Comparison of ENCODE assay signal across 7 mouse cellular contexts in genomic region chr17:80018976-80019541, GRCm38 (mm10). TPM values are rescaled to one million over a fixed set of nuclear protein-coding genes. Genes with fewer than 3 reads are reported as not detected.
DNase-seq lines count a peak whose midpoint lies in the region; ATAC-seq and TF ChIP-seq lines count a peak whose summit lies in the region.

No protein-coding gene starts in this region.

- no peak overlapping the region for H3K9ac ChIP-seq in MEL (ENCODE audit: control insufficient read depth, low read depth, low read length, poor library complexity, severe bottlenecking)
- H3K9ac ChIP-seq in forebrain, embryonic 15.5 days (replicated peaks): no peak overlapping the region
- H3K9ac ChIP-seq in lung, postnatal 0 days (replicated peaks; ENCODE audit: low read depth): no peak overlapping the region
- H3K9ac ChIP-seq in stomach, embryonic 16.5 days (ENCODE audit: low read length): peak overlapping the region; percentile 8

- no peak overlapping the region for H3K4me3 ChIP-seq in MEL (ENCODE audit: control insufficient read depth in 1 of 2, insufficient read depth in 1 of 2, low read depth in 2 of 2, low read length in 2 of 2)
- no peak overlapping the region for H3K4me3 ChIP-seq in forebrain, embryonic 15.5 days
- H3K4me3 ChIP-seq in lung, postnatal 0 days (ENCODE audit: low read depth, low read length): peak overlapping the region; percentile 6; the same call in 1 of the 2 replicates
- H3K4me3 ChIP-seq in stomach, embryonic 16.5 days (replicated peaks; ENCODE audit: low read length): peak overlapping the region; percentile 20; the same call in 1 of the 2 replicates
- no peak overlapping the region for H3K4me3 ChIP-seq in cerebellum, adult 2 months (replicated peaks; ENCODE audit: insufficient read depth, low read depth, low read length)

- peaks cover 0 to 7% of the 10 kb centered on the region in 2 experiments; a peak in 2 of 4 replicates for H3K36me3 ChIP-seq in MEL (ENCODE audit: control insufficient read depth in 1 of 2, insufficient read depth in 2 of 2, low read length in 2 of 2)
- no peaks in the 10 kb centered on the region for H3K36me3 ChIP-seq in forebrain, embryonic 15.5 days
- H3K36me3 ChIP-seq in lung, postnatal 0 days (ENCODE audit: insufficient read depth, low read length): no peaks in the 10 kb centered on the region
- no peaks in the 10 kb centered on the region for H3K36me3 ChIP-seq in stomach, embryonic 16.5 days (ENCODE audit: control insufficient read depth, insufficient read depth, low read length)

- no peaks in the 10 kb centered on the region for H3K79me2 ChIP-seq in MEL (ENCODE audit: control insufficient read depth, insufficient read depth, low read length, poor library complexity)

- no peak overlapping the region for H3K27ac ChIP-seq in MEL (ENCODE audit: control insufficient read depth, low read depth, low read length)
- H3K27ac ChIP-seq in forebrain, embryonic 15.5 days (replicated peaks): no peak overlapping the region
- H3K27ac ChIP-seq in lung, postnatal 0 days (ENCODE audit: low read length): no peak overlapping the region
- no peak overlapping the region for H3K27ac ChIP-seq in stomach, embryonic 16.5 days (ENCODE audit: low read length)
- no peak overlapping the region for H3K27ac ChIP-seq in cerebellum, adult 2 months (ENCODE audit: insufficient read depth, low read length)

- TF ChIP-seq CTCF in MEL (IDR thresholded peaks at IDR 0.05 in 2 of 3, conservative IDR thresholded peaks at IDR 0.05 in 1 of 3; ENCODE audit: control insufficient read depth in 1 of 3, insufficient read depth in 1 of 3, low read depth in 2 of 3, low read length in 3 of 3, poor library complexity in 1 of 3, severe bottlenecking in 1 of 3): peak; percentile 14 to 62 (median 46); a peak in 5 of 6 replicates
- peak; percentile 72 for TF ChIP-seq CTCF in lung, postnatal 0 days (IDR thresholded peaks at IDR 0.05)
- no peak for TF ChIP-seq CTCF in cerebellum, adult 2 months (IDR thresholded peaks at IDR 0.05; ENCODE audit: borderline replicate concordance, insufficient read depth, low read depth, low read length)

- DNase-seq in MEL (ENCODE audit: low read depth, low spot score): no peak
- peak; percentile 13 for DNase-seq in kidney, adult 11 months
- DNase-seq in lung, postnatal 0 days (ENCODE audit: low spot score): peak; percentile 27
- DNase-seq in cerebellum, adult 2 months: no peak

- no peaks in the 10 kb centered on the region for H3K27me3 ChIP-seq in MEL (ENCODE audit: control insufficient read depth in 1 of 2, insufficient read depth in 2 of 2, low read length in 2 of 2)
- H3K27me3 ChIP-seq in forebrain, embryonic 15.5 days: no peaks in the 10 kb centered on the region
- no peaks in the 10 kb centered on the region for H3K27me3 ChIP-seq in lung, postnatal 0 days (replicated peaks; ENCODE audit: insufficient read depth, low read length)
- no peaks in the 10 kb centered on the region for H3K27me3 ChIP-seq in stomach, embryonic 16.5 days (ENCODE audit: control insufficient read depth, insufficient read depth, low read length)
- no peaks in the 10 kb centered on the region; the same call in 1 of the 2 replicates for H3K27me3 ChIP-seq in cerebellum, adult 2 months (ENCODE audit: control insufficient read depth, insufficient read depth, low read length)

- TF ChIP-seq EP300 in MEL (IDR thresholded peaks at IDR 0.05; ENCODE audit: low read depth in 1 of 2, low read length in 2 of 2): no peak
- TF ChIP-seq EP300 in lung, postnatal 0 days (IDR thresholded peaks at IDR 0.05): no peak

- TF ChIP-seq POLR2A in MEL (IDR thresholded peaks at IDR 0.05; ENCODE audit: control insufficient read depth in 1 of 2, insufficient read depth in 1 of 2, low read depth in 1 of 2, low read length in 2 of 2, poor library complexity in 1 of 2): no peak
- TF ChIP-seq POLR2A in cerebellum, adult 2 months (IDR thresholded peaks at IDR 0.05; ENCODE audit: borderline replicate concordance, insufficient read depth, low read length): no peak

- peak overlapping the region; percentile 31 for H3K4me2 ChIP-seq in forebrain, embryonic 15.5 days (replicated peaks)
- peak overlapping the region; percentile 45 for H3K4me2 ChIP-seq in lung, postnatal 0 days (replicated peaks; ENCODE audit: low read depth, low read length)
- H3K4me2 ChIP-seq in stomach, embryonic 16.5 days (ENCODE audit: low read depth, low read length): peak overlapping the region; percentile 47

- no peaks in the 10 kb centered on the region for H3K9me3 ChIP-seq in MEL (replicated peaks; ENCODE audit: insufficient read depth, low read length)
- no peaks in the 10 kb centered on the region for H3K9me3 ChIP-seq in forebrain, embryonic 15.5 days
- no peaks in the 10 kb centered on the region for H3K9me3 ChIP-seq in lung, postnatal 0 days (ENCODE audit: low read length)
- H3K9me3 ChIP-seq in stomach, embryonic 16.5 days (replicated peaks; ENCODE audit: control insufficient read depth, low read length): no peaks in the 10 kb centered on the region

- peaks cover 5 to 19% of the 10 kb centered on the region in 2 experiments for H3K4me1 ChIP-seq in MEL (ENCODE audit: control insufficient read depth in 1 of 2, insufficient read depth in 2 of 2, low read length in 2 of 2)
- peaks cover 3% of the 10 kb centered on the region; the same call in 1 of the 2 replicates for H3K4me1 ChIP-seq in forebrain, embryonic 15.5 days
- no peaks in the 10 kb centered on the region for H3K4me1 ChIP-seq in lung, postnatal 0 days (ENCODE audit: insufficient read depth, low read depth, low read length)
- 0 out of 2 replicates have a peak, but pooled peaks cover 6% of the 10 kb centered on the region for H3K4me1 ChIP-seq in stomach, embryonic 16.5 days (ENCODE audit: control insufficient read depth, insufficient read depth, low read length)
- no peaks in the 10 kb centered on the region; the same call in 1 of the 2 replicates for H3K4me1 ChIP-seq in cerebellum, adult 2 months (ENCODE audit: control insufficient read depth, insufficient read depth, low read length)

- WGBS in forebrain, embryonic 15.5 days: 11% methylated on average over 22 of the region's 22 CpGs
- WGBS in lung, postnatal 0 days: 8% methylated on average over 22 of the region's 22 CpGs
- WGBS in stomach, embryonic 16.5 days: 10% methylated on average over 22 of the region's 22 CpGs
- WGBS in cerebellum, adult 2 months: 11% methylated on average over 22 of the region's 22 CpGs

- peak; percentile 30 for ATAC-seq in CD4-positive, CD25-positive, alpha-beta regulatory T cell, adult 4 months
- ATAC-seq in forebrain, embryonic 15.5 days (replicated peaks): peak; percentile 42; the same call in 1 of the 2 replicates
- peak; percentile 55 for ATAC-seq in lung, postnatal 0 days
- ATAC-seq in stomach, embryonic 16.5 days (ENCODE audit: insufficient read depth, low FRiP score): peak; percentile 58; the same call in 1 of the 2 replicates

- no peak; the same call in 1 of the 2 replicates for TF ChIP-seq RAD21 in MEL (IDR thresholded peaks at IDR 0.05; ENCODE audit: low read depth, low read length)

TF ChIP-seq in MEL, 35 proteins besides CTCF, POLR2A, EP300 and RAD21:
- TF ChIP-seq SMC3 (IDR thresholded peaks at IDR 0.05; ENCODE audit: low read depth, low read length): peak; percentile 44
- no peak for TF ChIP-seq MEF2A (IDR thresholded peaks at IDR 0.05; ENCODE audit: extremely low read depth, insufficient replicate concordance, low read depth, low read length, poor library complexity, severe bottlenecking)
- TF ChIP-seq MYC (IDR thresholded peaks at IDR 0.05; ENCODE audit: low read depth, low read length): no peak
- 0 out of 2 replicates have a peak, but pooled peaks have one; percentile 27 for TF ChIP-seq NRF1 (IDR thresholded peaks at IDR 0.05; ENCODE audit: insufficient read depth, low read depth, low read length, poor library complexity, severe bottlenecking)
- TF ChIP-seq TAL1 (IDR thresholded peaks at IDR 0.05; ENCODE audit: low read length): no peak
- no peak for TF ChIP-seq ZMIZ1 (IDR thresholded peaks at IDR 0.05; ENCODE audit: low read depth, low read length)
- no peak for TF ChIP-seq MAFK (IDR thresholded peaks at IDR 0.05; ENCODE audit: borderline replicate concordance, low read depth, low read length)

RNA-seq across cellular contexts. Expression of gene Hnrnpll, which starts 43.1 kb away (rescaled TPM):
- 10 to 100 TPM; 23.0 to 30.2 TPM for polyA plus RNA-seq in CD4-positive, CD25-positive, alpha-beta regulatory T cell, adult 4 months (2017; shearing (Covaris generic))
- 44.9 and 48.7 TPM in 2 replicates for total RNA-seq in MEL (2012; rRNA removed)
- polyA plus RNA-seq in MEL (2012; ENCODE audit: insufficient read depth in 1 of 2, insufficient read length in 2 of 2, low read depth in 1 of 2, low replicate concordance in 2 of 2, missing spikeins in 1 of 2): 100 to 1,000 TPM in 1 of 2 experiments, 10 to 100 TPM in 1; 77.7 to 142 TPM
- polyA plus RNA-seq in forebrain, embryonic 15.5 days (2015; fragmentation: Nextera tagmentation; extraction: Ambion mirVana): 84.5 and 87.9 TPM in 2 replicates
- 30.2 and 31.2 TPM in 2 replicates for polyA plus RNA-seq in lung, postnatal 0 days (2015; fragmentation: Nextera tagmentation; extraction: Ambion mirVana)
- 30.1 and 39.4 TPM in 2 replicates for polyA plus RNA-seq in stomach, embryonic 16.5 days (2015; fragmentation: Nextera tagmentation; extraction: Ambion mirVana)
- 49.2 and 52.7 TPM in 2 replicates for polyA plus RNA-seq in cerebellum, adult 2 months (2012; rRNA removed)

Comparison
In these comparisons a context has a peak if more than half of its experiments do, and no peak if none do; other contexts are left out.
1. DNase-seq: peak in kidney, adult 11 months (single experiment) and lung, postnatal 0 days (single experiment); none in MEL (single experiment) and cerebellum, adult 2 months (0 of 2).
2. H3K4me3 ChIP-seq: peak in lung, postnatal 0 days (single experiment) and stomach, embryonic 16.5 days (single experiment); none in MEL (0 of 2), forebrain, embryonic 15.5 days (single experiment) and cerebellum, adult 2 months (single experiment).
3. Peak in every context shown above with its lines, with median percentiles within 50 percentile points of each other: ATAC-seq and H3K4me2 ChIP-seq.